Mouse (Mus musculus) heart, embryonic 11.5 days (tissue): ENCODE measurements around the gene Nipsnap1. TPM values are rescaled to one million over a fixed set of nuclear protein-coding genes. Genes with fewer than 3 reads are reported as not detected.

ENCODE experiments used
- ATAC-seq: fragments of 200-750 bp; cut with Nextera tagmentation; replicated peaks from 2 replicates; pipeline ENCODE4 v1.8.0; 2017; ENCODE audit warnings: moderate library complexity; ENCODE audit not compliant: insufficient number of reproducible peaks, low FRiP score, low TSS enrichment
- H3K27ac ChIP-seq: fragments of 300-500 bp; sonication (generic); 2 replicates; pipeline ENCODE4 v1.5.1; 2014; ENCODE audit warnings: mild to moderate bottlenecking, low read depth, low read length
- H3K27me3 ChIP-seq: fragments of 300-500 bp; sonication (generic); 2 replicates; pipeline ENCODE4 v1.6.1; 2014; ENCODE audit warnings: mild to moderate bottlenecking, low read length, mixed read lengths; ENCODE audit not compliant: control insufficient read depth, insufficient read depth
- H3K36me3 ChIP-seq: fragments of 300-500 bp; sonication (generic); 2 replicates; pipeline ENCODE4 v1.6.1; 2014; ENCODE audit warnings: mild to moderate bottlenecking, low read length, moderate library complexity, mixed read lengths; ENCODE audit not compliant: control insufficient read depth, insufficient read depth
- H3K4me1 ChIP-seq: fragments of 300-500 bp; sonication (generic); 2 replicates; pipeline ENCODE4 v1.6.1; 2014; ENCODE audit warnings: low read length; ENCODE audit not compliant: control insufficient read depth, insufficient read depth
- H3K4me2 ChIP-seq: fragments of 300-500 bp; sonication (generic); 2 replicates; pipeline ENCODE4 v1.6.1; 2014; ENCODE audit warnings: mild to moderate bottlenecking, moderate library complexity
- H3K4me3 ChIP-seq: fragments of 300-500 bp; sonication (generic); 2 replicates; pipeline ENCODE4 v1.5.1; 2014; ENCODE audit warnings: low read depth, low read length
- H3K9ac ChIP-seq: fragments of 300-500 bp; sonication (generic); 2 replicates; pipeline ENCODE4 v1.6.1; 2014; ENCODE audit warnings: mild to moderate bottlenecking, low read depth, low read length, moderate library complexity
- H3K9me3 ChIP-seq: fragments of 300-500 bp; sonication (generic); replicated peaks from 2 replicates; pipeline ENCODE4 v1.6.1; 2016; ENCODE audit warnings: low read length; ENCODE audit not compliant: control insufficient read depth
- WGBS: fragments of 180-500 bp; shearing (Covaris S2); extraction: QIAGEN DNeasy Blood & Tissue Kit; methylation state at CpG from one replicate; pipeline ENCODE4 v1.1.7; 2014; ENCODE audit not compliant: insufficient replicate concordance; 5-methylcytosine and 5-hydroxymethylcytosine counted together
- polyA plus RNA-seq: library from polyadenylated mRNA; unstranded; fragments of >200 nt; fragmentation: Nextera tagmentation; extraction: Ambion mirVana; gene quantifications from 2 replicates; pipeline ENCODE4 v1.2.1, GENCODE M21; 2014

Nipsnap1 gene
- polyA plus RNA-seq, 1 experiment from 2014 or later = 34.7 TPM

- Histone ChIP-seq H3K27ac (no peak overlapping the region), H3K4me3 (no peak overlapping the region), H3K9ac (no peak overlapping the region), H3K27me3 (no peaks in the 10 kb centered on the region), H3K36me3 (no peaks in the 10 kb centered on the region), H3K4me2 (no peak overlapping the region), H3K4me1 (peaks cover 5% of the 10 kb centered on the region), H3K9me3 (no peaks in the 10 kb centered on the region)
- no peak for ATAC-seq
- 60% methylated on average over 2 of the region's 2 CpGs for WGBS
These were observed 11.7 kb downstream of the Nipsnap1 start for GRCm38 (mm10) chr11:4885385-4885903.

GRCm38 (mm10) chr11:4886987-4887386, 13.2 kb downstream of the Nipsnap1 start:
- Histone ChIP-seq H3K9ac (no peak overlapping the region), H3K27me3 (no peaks in the 10 kb centered on the region), H3K4me1 (peaks cover 5% of the 10 kb centered on the region), H3K4me3 (no peak overlapping the region), H3K36me3 (no peaks in the 10 kb centered on the region; the same call in 1 of the 2 replicates), H3K4me2 (no peak overlapping the region), H3K9me3 (no peaks in the 10 kb centered on the region), H3K27ac (no peak overlapping the region)
- ATAC-seq = no peak
- 81% methylated on average over 3 of the region's 3 CpGs for WGBS

- WGBS = 3% methylated on average over 52 of the region's 52 CpGs
- Histone ChIP-seq H3K27ac (peak within 1 kb of the TSS; percentile 46), H3K9me3 (no peaks in the 10 kb centered on the region), H3K4me3 (peak within 1 kb of the TSS; percentile 71), H3K27me3 (no peaks in the 10 kb centered on the region), H3K4me2 (peak within 1 kb of the TSS; percentile 91), H3K9ac (peak within 1 kb of the TSS; percentile 87), H3K4me1 (peaks cover 4% of the 10 kb centered on the region), H3K36me3 (peaks cover 8% of the 10 kb centered on the region; the same call in 1 of the 2 replicates)
- ATAC-seq = peak; percentile 73
These were observed 21.4 kb downstream of the Nipsnap1 start, which contains the start of gene Thoc5 for GRCm38 (mm10) chr11:4894848-4895816. Gene Thoc5 (plus strand): TSS chr11:4895320.

- H3K27me3 ChIP-seq = no peaks in the 10 kb centered on the region
- H3K4me2 ChIP-seq = no peak overlapping the region
- H3K36me3 ChIP-seq = peaks cover 16% of the 10 kb centered on the region; the same call in 1 of the 2 replicates
- no peak overlapping the region for H3K4me3 ChIP-seq
- no peak overlapping the region for H3K9ac ChIP-seq
- H3K27ac ChIP-seq = no peak overlapping the region
- H3K4me1 ChIP-seq = peaks cover 4% of the 10 kb centered on the region
- WGBS = 68% methylated on average over 5 of the region's 5 CpGs
- no peak for ATAC-seq
- no peaks in the 10 kb centered on the region for H3K9me3 ChIP-seq
These were observed 26.7 kb downstream of the Nipsnap1 start for GRCm38 (mm10) chr11:4900437-4900836.

GRCm38 (mm10) chr11:4901956-4902355, 28.2 kb downstream of the Nipsnap1 start:
- no peak for ATAC-seq
- H3K9ac ChIP-seq = no peak overlapping the region
- peaks cover 16% of the 10 kb centered on the region; the same call in 1 of the 2 replicates for H3K36me3 ChIP-seq
- no peak overlapping the region for H3K4me3 ChIP-seq
- no peaks in the 10 kb centered on the region for H3K9me3 ChIP-seq
- 90% methylated on average over 6 of the region's 6 CpGs for WGBS
- no peak overlapping the region for H3K4me2 ChIP-seq
- no peaks in the 10 kb centered on the region for H3K4me1 ChIP-seq
- no peaks in the 10 kb centered on the region for H3K27me3 ChIP-seq
- H3K27ac ChIP-seq = no peak overlapping the region

GRCm38 (mm10) chr11:4906231-4906630, 32.5 kb downstream of the Nipsnap1 start:
- peaks cover 17% of the 10 kb centered on the region for H3K36me3 ChIP-seq
- H3K27me3 ChIP-seq = no peaks in the 10 kb centered on the region
- no peaks in the 10 kb centered on the region for H3K9me3 ChIP-seq
- no peak for ATAC-seq
- no peak overlapping the region for H3K4me2 ChIP-seq
- WGBS = 89% methylated on average over 6 of the region's 6 CpGs
- no peak overlapping the region for H3K27ac ChIP-seq
- H3K4me3 ChIP-seq = no peak overlapping the region
- no peaks in the 10 kb centered on the region for H3K4me1 ChIP-seq
- no peak overlapping the region for H3K9ac ChIP-seq

GRCm38 (mm10) chr11:4916068-4916467, 42.3 kb downstream of the Nipsnap1 start:
- no peaks in the 10 kb centered on the region for H3K4me1 ChIP-seq
- H3K4me3 ChIP-seq = no peak overlapping the region
- H3K9ac ChIP-seq = no peak overlapping the region
- H3K36me3 ChIP-seq = peaks cover 23% of the 10 kb centered on the region
- ATAC-seq = no peak
- no peaks in the 10 kb centered on the region for H3K27me3 ChIP-seq
- H3K27ac ChIP-seq = no peak overlapping the region
- no peak overlapping the region for H3K4me2 ChIP-seq
- no peaks in the 10 kb centered on the region for H3K9me3 ChIP-seq
- WGBS = 22% methylated on average over 1 of the region's 1 CpGs

- no peak overlapping the region for H3K9ac ChIP-seq
- no peak overlapping the region for H3K27ac ChIP-seq
- no peak overlapping the region for H3K4me3 ChIP-seq
- no peak overlapping the region for H3K4me2 ChIP-seq
- no peaks in the 10 kb centered on the region for H3K9me3 ChIP-seq
- WGBS = 93% methylated on average over 2 of the region's 2 CpGs
- H3K4me1 ChIP-seq = no peaks in the 10 kb centered on the region
- no peak for ATAC-seq
- no peaks in the 10 kb centered on the region for H3K27me3 ChIP-seq
- H3K36me3 ChIP-seq = peaks cover 30% of the 10 kb centered on the region
These were observed 47.5 kb downstream of the Nipsnap1 start for GRCm38 (mm10) chr11:4921281-4921680.
